Mouse (Mus musculus): ENCODE data around the gene Actn3.
"Not testable (repeated sequence)": the region's sequence is repeated elsewhere in the genome, so short reads cannot be mapped to it uniquely, and the experiment has no call there.

Gene Actn3

DNA sequence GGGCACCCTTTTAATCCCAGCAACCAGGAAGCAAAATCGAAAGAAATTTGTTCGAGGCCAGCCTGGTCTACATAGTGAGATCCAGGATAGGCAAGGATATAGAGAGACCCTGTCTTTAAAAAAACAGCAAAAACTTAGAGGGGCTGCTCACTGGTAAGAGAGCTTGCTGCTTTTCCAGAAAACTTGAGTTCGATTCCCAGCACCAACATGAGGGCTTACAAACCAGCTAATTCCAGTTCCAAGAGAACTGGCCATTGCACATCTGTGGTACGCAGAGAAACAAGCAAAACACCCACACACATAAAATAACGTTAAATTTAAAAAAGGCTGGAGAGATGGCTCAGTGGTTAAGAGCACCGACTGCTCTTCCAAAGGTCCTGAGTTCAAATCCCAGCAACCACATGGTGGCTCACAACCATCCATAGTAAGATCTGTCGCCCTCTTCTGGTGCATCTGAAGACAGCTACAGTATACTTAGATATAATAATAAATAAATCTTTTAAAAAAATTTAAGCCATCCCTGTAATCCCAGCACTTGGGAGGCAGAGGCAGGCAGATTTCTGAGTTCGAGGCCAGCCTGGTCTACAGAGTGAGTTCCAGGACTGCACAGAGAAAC is 65.3 kb downstream of the Actn3 start:
- DNase-seq (ENCODE audit: extremely low read depth, insufficient read length, low spot score): not testable (repeated sequence)

DNA sequence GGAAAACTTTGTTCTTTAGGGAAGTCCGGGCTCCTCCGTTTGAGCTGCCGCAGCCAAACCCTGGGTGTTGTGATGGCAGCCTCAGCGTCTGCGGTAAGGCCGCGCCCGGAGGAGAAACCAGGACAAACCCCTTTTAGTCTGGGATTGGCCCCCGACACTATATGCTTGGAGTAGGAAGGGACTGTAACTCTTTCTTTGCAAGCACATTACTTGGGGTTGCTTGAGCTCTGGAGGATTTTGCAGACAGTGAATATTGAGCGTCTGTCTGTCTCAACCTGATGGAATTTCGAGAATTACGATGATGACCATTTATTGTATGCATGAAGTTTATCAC is 65.8 kb downstream of the Actn3 start:
- no peak for DNase-seq (ENCODE audit: extremely low read depth, insufficient read length, low spot score)
